Mouse (Mus musculus): ENCODE data around the gene Tas2r135. TPM values are rescaled to one million over a fixed set of nuclear protein-coding genes. Genes with fewer than 3 reads are reported as not detected.
A peak's percentile ranks its signal among the peaks of the same experiment; 100 is the strongest.

Gene Tas2r135
- total RNA-seq, 1 experiment from 2014 or later = not detected

DNA sequence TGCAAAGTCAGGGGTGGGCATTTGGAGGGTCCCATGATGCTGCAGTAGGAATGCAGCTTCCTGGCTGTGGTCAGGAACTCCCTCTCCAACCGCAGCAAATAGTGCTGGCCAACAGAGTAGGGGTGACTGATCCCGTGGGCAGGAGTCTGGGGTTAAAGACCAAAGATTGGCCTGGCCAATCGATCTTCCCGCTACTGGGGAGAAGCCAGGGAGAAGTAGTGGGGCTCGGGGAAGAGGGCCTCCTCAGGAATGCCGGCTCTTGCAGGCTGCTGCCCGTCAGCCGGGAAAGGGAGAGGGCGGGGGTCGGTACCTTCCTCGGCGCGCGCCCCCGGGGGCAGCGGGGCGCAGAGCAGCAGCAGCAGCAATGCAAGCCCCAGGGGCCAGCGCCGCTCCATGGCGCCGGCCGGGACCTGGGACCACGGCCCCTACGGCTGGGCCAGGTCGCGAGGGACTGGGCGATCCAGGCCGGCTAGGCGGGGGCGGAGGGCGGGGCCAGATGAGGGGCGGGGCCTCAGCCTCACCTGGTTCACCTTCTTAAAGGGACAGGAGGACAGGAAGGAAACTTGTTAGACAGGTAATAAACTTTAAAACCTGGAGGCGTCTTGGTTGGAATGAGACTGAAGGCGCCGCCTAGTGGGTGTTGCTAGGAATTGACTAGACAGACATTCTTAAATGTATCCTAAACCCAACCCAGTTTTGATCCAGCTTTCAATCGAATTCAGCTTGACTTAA lies 32.3 kb upstream of the Tas2r135 start, which contains the start of gene Epha1:
Epha1 (minus strand) TSS at position 453 of the 732 bp plus-strand sequence.
- ATAC-seq (replicated peaks; ENCODE audit: insufficient number of reproducible peaks, low FRiP score, low TSS enrichment, poor library complexity, severe bottlenecking) = no peak

DNA sequence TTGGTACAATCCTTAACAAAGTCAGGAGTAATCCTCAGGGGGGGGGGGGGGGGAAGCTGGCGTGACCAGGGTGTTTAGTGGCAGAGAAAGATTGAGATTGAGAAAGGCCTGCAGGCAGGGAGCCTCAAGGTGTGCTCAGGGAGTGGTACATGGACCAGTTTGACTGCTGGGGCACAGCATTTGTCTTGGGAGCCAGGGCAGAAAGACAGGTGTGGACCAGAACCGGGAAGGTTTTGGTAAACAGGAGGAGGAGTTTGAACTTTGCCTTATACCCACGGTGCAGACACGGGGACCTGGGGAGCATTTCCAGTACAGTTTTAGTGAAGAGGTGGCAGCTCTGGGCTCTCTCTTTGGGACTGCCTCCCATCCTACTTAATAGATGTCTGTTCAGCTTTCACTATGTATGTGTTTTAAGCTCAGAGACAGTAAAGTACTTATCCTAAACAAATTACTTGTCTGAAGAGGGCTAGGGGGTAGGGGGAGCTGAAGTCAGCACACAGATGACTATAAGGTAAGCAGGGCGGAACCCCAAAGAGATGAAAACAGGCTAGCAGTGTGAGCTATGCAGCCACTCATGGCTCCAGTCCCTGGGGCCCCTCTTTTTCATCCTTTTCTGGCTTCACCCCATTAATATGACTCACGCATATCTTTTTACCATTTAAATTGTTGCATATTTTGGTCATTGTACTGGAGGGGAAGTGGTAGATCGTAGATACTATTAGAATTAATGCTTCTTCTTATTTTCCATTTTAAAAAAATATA lies 31.4 kb upstream of the Tas2r135 start:
- ATAC-seq (replicated peaks; ENCODE audit: insufficient number of reproducible peaks, low FRiP score, low TSS enrichment, poor library complexity, severe bottlenecking) = no peak

DNA sequence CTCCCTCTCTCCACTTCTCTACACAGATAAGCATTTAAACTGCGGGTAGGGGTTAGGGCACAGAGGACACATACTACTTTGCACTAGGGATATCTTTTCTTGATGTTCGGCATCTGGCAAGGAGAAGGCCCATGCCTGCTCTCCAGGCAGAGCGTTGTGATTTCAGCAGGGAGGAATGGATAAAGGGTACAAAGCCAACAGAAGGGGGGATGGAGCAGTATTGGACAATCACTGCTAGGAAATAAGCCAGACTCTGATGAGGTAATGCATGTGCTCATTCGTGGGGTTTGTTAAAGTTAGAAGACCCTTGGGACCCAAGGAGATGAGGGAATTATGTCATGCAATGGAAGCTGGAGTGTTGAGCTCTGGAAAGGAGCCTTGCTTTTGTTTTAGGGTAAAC lies 30.5 kb upstream of the Tas2r135 start:
- ATAC-seq (replicated peaks; ENCODE audit: insufficient number of reproducible peaks, low FRiP score, low TSS enrichment, poor library complexity, severe bottlenecking) = no peak

DNA sequence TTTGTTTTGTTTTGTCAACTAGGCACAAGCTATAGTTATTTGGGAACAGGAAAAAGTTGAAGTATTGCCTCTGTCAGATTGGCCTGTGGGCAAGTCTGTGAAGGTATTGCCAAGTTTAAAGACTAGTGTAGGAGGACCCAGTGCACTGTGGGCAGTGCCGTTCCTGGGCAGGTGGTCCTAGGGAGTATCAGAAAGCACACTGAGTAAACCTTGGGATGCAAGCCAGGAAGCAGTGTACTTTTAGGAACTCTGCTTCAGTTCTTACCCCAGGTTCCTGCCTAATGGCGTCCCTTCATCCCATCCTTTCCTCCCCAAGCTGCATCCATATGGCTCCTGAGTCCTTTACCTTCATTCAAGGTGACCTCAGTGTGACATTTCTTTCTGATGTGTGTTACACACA lies 30.1 kb upstream of the Tas2r135 start:
- ATAC-seq (replicated peaks; ENCODE audit: insufficient number of reproducible peaks, low FRiP score, low TSS enrichment, poor library complexity, severe bottlenecking) = no peak

DNA sequence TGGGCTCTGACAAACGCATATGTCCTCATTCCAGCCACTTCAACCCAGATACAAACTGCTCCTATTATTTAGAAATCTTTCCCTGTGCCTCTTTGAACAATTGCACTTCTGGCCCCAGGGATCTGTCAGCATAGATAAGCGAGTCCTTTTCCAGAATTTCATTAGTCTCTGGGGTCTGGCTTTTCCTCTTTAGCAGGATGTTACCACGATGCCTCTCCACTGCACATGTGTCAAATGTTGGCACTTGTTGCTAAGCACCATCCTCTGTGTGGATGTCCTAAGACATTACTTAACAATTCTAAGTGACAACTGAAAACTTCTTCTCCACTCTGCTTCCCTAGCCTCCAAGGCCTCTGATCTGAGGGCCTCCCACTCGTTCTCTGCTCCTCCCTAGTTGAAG lies 29.2 kb upstream of the Tas2r135 start:
- no peak for ATAC-seq (replicated peaks; ENCODE audit: insufficient number of reproducible peaks, low FRiP score, low TSS enrichment, poor library complexity, severe bottlenecking)

DNA sequence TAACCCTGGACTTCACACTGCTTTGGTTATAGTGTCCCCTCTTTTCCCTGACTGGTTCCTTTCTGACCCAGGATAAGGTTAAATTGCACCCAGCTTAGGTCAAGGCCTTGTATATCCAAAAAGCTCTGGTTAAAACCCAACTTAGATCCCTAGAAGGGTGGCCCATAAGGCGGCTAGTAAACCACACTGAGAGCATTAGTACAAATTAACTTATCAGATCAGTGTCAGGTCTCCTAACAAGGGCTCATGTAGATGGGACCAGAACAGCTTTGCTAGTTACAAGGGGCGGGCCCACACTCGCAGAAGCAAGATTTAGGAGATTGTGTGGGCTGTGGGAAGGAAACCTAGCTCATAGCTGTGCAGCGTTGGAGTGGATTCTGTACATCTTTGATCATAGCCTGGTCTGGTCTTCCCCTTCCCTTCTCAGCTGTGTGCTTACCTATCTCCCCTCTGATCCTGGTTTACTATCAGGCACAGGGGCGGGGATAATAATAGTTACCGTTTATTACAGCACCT lies 28.7 kb upstream of the Tas2r135 start:
- ATAC-seq (replicated peaks; ENCODE audit: insufficient number of reproducible peaks, low FRiP score, low TSS enrichment, poor library complexity, severe bottlenecking) = no peak

DNA sequence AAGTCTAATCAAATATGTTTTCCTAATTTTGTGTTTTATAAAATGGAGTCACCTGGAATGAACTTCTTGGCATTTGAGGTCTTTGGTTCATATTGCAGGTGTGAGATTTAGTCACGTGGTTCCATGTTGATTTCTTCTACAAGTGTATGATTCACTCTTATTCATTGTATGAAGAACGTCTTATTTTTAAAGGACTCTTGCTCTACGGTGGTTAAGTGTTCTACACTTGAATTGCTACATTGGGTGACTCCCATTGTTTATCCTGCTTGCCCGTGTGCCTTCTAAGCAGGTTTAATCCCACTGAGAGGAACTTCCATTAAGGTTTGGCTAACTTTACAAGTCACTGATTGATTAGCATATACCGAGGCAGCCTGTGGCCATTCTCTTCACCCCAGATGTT lies 28.0 kb upstream of the Tas2r135 start:
- no peak for ATAC-seq (replicated peaks; ENCODE audit: insufficient number of reproducible peaks, low FRiP score, low TSS enrichment, poor library complexity, severe bottlenecking)

DNA sequence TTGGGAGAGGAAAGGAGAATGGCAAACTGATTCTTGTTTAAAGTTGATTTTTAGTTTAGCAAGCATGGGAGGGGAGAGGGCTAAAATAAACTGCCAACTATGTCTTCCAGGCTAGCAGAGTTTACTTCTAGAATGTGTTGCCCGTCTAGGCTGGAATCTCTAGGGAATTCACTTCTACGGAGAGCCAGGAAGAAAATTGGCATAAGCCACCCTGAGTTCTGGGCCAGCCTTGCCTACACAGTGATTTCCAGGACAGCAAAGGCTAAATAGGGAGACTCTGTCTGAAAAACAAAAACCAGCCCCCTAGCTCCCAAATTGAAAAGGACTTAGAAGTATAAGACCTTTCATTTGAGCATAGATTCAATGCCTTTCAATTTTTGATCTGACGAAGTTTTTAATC lies 25.7 kb upstream of the Tas2r135 start:
- ATAC-seq (replicated peaks; ENCODE audit: insufficient number of reproducible peaks, low FRiP score, low TSS enrichment, poor library complexity, severe bottlenecking) = no peak

DNA sequence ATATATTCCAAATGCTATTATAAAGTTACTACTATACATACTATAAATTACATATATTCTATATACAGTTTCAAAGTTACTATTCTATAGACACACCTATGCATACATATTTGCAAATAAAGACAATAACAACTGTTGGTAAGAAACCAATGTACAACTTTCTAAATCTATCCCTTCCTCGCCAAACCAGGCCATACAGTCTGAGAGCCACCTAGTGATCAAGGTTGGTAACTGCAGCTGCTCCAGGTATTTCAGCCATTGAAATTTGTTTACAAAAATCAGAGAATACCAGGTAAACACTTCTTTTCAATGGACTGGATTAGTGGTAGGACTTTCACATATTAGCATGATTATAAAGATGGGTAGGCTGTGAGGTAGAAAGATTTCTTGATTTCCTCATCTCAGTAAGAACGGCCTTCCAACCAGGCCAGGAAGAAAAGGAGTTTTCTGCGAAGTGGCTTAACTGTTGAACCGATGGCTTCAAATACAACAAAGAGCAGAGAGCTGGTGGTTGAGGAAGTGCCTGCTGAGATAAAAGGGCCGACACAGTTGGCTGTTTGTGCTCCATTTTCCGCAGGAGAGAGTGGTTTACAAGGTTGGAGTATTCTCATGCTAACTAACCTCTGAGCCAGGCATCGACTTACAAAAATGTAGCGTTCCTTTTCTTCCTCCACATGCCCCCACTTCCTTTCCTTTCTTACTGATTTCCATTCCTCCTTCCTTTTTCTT lies 24.7 kb upstream of the Tas2r135 start:
- 0 out of 2 replicates have a peak, but pooled peaks have one; percentile 51 for ATAC-seq (replicated peaks; ENCODE audit: insufficient number of reproducible peaks, low FRiP score, low TSS enrichment, poor library complexity, severe bottlenecking)

DNA sequence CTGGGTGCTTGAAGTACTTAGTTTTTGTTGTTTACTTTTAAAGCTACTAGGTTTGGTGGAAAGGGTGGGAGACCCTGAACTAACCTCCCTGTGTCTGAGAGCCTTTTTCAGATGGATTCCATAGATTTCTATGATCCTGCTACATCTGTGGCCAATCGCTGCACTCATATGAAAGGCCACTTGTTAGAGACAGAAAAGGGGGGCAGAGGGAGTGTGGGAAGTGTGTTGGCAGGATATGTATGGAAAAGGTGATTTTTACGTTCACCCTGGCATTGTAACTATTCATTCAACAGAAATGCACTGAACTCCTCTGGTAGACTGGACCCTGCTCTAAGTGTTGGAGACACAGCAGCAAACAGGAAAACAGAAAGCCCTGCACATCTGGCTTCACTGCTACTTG lies 24.0 kb upstream of the Tas2r135 start:
- ATAC-seq (replicated peaks; ENCODE audit: insufficient number of reproducible peaks, low FRiP score, low TSS enrichment, poor library complexity, severe bottlenecking) = no peak

DNA sequence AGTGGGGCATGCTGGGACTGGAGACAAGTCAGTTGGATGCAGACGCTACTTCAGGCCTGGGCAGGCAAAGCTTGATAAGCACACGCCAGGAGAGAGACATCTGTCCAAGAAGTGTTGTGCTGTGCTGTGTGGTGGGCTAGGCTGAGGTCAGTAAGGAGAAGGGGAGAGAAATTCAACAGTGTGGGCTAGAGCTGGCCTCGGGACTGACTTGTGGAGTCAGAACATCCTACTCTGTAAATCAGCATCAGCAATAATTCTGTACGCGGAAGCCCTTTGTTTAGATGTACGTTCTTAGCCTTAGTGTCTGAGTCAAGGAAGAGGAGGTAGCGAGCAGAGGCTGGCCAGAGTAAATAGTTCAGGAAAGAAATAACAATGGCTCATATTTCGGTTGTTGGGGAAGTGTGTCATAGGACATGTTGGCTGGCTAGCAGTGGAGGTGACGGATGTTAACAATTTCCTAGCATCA lies 23.3 kb upstream of the Tas2r135 start:
- no peak for ATAC-seq (replicated peaks; ENCODE audit: insufficient number of reproducible peaks, low FRiP score, low TSS enrichment, poor library complexity, severe bottlenecking)

DNA sequence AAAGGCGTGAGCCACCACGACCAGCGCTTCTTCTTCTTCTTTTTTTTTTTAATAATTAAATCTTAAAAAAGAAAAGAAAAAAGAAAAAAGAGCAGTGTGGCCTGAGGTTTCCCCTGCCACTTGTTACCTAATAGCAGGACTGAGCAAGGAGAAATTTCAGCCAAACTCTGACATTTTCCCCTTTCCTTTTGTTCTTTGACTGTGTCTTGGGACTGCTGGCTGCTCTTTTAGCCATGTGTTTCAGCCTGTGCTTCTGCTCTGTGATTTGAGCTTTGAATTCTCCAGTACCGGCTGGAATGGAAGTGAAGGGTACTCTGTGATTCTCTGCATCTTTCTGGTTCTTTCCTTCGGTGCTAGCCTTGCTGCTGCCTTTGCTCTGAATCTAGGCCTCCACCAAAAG lies 21.9 kb upstream of the Tas2r135 start:
- no peak for ATAC-seq (replicated peaks; ENCODE audit: insufficient number of reproducible peaks, low FRiP score, low TSS enrichment, poor library complexity, severe bottlenecking)

DNA sequence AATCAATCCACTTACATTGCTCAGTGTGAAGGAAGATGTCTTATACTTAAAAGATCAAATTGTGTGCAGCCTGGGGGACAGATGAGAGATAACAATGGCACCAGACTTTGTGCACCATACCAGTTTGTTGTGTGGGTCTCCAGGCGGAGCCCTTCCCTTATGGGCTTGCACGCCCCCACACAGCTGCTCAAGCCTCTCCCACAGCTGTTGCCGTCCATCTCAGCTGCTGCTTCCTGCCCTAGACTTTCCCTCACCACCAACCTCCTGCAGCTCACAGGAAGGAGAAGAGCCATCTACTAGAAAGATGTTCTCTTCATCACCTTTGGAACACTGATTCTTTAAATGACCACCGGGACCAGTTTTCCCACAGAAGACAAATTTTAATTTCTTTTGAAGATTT lies 19.6 kb upstream of the Tas2r135 start:
- no peak for ATAC-seq (replicated peaks; ENCODE audit: insufficient number of reproducible peaks, low FRiP score, low TSS enrichment, poor library complexity, severe bottlenecking)

DNA sequence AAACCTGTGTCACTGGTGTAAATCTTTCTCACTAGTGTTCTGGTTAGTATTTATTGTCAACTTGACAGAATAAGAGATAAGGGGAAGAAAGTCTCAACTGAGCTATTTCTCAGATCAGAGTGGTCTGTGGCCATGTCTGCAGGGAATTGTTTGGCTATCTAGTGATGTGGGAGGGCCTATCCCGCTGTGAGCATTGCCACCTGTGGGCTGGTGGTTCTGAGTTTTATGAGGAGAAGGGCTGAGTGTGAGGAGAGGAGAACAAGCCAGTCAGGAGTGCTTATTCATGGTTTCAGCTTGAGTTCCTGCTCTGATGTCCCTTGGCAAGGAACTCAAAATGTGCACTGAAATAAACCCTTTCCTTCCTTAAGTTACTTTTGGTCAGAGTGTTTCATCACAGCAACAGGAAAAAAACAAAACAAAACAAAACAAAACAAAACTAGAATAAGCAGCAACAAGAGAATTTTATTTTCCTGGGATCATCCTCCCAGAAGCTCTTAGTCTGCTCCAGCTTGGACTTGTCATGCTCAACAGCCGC lies 13.4 kb upstream of the Tas2r135 start:
- no peak for ATAC-seq (replicated peaks; ENCODE audit: insufficient number of reproducible peaks, low FRiP score, low TSS enrichment, poor library complexity, severe bottlenecking)

DNA sequence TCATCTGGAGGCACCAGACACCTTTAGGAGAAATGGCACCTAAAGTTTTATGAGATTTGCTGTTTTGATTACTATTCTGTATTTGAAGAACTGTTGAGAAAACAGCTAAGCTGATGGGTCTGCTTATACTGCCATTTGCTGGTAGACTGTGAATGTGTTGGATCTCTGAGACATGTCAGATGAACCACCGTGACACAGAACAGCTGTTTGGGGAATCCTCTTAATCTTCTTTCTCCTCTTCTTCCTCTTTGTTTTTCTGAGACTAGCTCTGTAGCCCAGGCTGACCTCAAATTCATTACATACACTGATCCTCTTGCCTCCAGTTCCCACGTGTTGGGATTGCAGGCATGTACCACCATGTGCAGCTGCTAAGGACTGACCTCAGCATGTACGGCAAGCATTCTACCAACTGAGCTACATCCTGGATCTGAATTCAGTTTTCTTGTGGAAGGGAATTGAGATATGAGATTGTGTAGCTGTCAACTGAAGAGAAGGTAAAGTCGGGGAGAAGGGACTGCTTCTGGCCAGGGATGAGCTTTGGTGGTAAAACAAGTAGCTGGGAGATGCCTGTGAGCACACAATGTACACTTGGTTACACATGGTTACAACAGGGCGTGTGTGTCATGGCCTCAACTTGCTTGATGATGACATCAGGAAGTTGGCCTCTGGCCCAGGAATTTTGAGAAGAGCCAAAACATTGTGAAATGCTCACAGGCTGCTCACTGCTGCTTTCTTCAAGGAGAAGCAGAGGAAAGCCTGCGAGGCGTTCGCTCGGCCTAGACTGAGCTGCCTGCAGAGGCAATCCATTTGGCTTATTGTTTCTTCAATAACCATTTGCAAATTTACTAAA lies 9.0 kb upstream of the Tas2r135 start:
- peak; percentile 90 for ATAC-seq (replicated peaks; ENCODE audit: insufficient number of reproducible peaks, low FRiP score, low TSS enrichment, poor library complexity, severe bottlenecking)

DNA sequence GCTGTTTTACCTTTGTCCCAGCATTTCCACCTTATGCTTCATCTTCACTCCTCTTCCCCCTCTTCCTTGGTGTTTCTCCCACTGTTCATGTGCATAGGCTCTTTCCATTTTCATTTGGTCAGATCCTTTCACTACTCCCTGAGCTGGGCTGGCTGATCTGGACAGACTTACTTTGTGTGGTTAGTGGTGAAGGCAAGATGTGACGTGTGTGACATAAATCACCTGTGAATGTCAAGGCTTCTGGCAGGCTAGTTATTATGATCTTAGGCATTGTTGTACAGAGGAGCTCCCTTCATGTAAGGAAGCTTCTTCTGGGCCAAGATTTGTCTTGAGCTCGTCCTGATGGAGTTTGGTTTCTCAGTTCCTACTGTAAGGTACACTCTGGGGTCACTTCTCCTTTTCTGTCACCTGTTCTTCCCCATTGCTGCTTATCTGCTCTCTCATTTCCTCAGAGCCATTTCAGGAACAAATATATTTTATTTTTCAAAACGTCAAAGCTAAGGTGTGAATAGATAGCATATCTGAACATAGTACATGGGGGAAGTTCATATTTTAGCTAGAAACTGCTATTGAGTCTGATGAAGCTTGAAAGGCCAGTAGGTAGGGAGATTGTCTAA lies 8.1 kb upstream of the Tas2r135 start:
- peak; percentile 34 for ATAC-seq (replicated peaks; ENCODE audit: insufficient number of reproducible peaks, low FRiP score, low TSS enrichment, poor library complexity, severe bottlenecking)

DNA sequence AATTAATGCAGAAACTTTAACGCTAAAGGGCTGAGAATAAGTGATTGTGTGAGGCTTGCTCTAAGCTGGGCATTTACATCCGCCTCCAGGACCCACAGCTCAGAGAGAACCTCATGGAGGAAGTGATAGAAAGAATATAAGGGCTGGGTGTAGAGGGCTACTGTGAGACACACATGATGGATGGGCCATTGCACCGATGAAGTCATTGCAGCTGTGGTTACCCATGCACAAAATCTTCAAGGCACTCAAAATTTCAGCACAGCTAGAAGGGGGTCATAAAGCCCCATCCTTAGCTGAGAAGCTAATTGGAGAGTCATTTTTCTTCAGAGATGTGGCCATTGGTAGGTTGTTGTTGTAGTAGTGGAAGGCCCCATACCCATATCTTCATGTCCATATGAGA lies 6.9 kb upstream of the Tas2r135 start:
- no peak for ATAC-seq (replicated peaks; ENCODE audit: insufficient number of reproducible peaks, low FRiP score, low TSS enrichment, poor library complexity, severe bottlenecking)

DNA sequence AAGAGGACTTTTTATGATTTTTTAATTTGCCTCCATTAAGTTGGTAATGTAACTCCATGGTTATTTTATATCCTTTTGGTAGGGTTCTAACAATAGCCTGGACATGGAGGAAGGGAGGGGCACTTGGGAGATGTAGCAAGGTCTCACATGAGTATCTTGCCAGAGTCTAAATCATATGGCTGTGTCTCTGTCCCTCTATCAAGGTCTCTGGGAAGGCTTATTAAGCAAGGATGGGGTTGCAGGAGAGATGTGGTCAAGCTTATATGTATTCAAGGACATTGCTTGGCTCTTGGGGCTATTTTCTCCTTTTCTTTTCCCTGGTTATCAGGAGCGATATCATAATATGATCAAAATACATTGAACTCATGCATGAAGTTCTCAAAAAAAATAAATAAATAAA lies 6.2 kb upstream of the Tas2r135 start:
- ATAC-seq (replicated peaks; ENCODE audit: insufficient number of reproducible peaks, low FRiP score, low TSS enrichment, poor library complexity, severe bottlenecking) = no peak

All from monocyte, adult 5-6 weeks (primary cell).